Mouse (Mus musculus) inflammation-experienced regulatory T-cells, adult 6 months (primary cell): ENCODE data around the gene Rps19. TPM values are rescaled to one million over a fixed set of nuclear protein-coding genes. Genes with fewer than 3 reads are reported as not detected.
"Not testable (repeated sequence)": the region's sequence is repeated elsewhere in the genome, so short reads cannot be mapped to it uniquely, and the experiment has no call there.

Experiments
- ATAC-seq: one replicate; pipeline ENCODE4 v1.8.0; 2017
- polyA plus RNA-seq, 3 experiments: library from polyadenylated mRNA; unstranded; fragments of 100-300 nt; shearing (Covaris generic); gene quantifications; one replicate each; pipeline ENCODE4 v1.2.1; 2017

Rps19 gene
- polyA plus RNA-seq, 3 experiments from 2014 or later: 7,402 to 12,964 (median 12,716) TPM

- no peak for ATAC-seq
Measured at GRCm38 (mm10) chr7:24877588-24877987, 6.6 kb upstream of the Rps19 start.

GRCm38 (mm10) chr7:24879620-24880019, 4.6 kb upstream of the Rps19 start:
- ATAC-seq: no peak

DNA sequence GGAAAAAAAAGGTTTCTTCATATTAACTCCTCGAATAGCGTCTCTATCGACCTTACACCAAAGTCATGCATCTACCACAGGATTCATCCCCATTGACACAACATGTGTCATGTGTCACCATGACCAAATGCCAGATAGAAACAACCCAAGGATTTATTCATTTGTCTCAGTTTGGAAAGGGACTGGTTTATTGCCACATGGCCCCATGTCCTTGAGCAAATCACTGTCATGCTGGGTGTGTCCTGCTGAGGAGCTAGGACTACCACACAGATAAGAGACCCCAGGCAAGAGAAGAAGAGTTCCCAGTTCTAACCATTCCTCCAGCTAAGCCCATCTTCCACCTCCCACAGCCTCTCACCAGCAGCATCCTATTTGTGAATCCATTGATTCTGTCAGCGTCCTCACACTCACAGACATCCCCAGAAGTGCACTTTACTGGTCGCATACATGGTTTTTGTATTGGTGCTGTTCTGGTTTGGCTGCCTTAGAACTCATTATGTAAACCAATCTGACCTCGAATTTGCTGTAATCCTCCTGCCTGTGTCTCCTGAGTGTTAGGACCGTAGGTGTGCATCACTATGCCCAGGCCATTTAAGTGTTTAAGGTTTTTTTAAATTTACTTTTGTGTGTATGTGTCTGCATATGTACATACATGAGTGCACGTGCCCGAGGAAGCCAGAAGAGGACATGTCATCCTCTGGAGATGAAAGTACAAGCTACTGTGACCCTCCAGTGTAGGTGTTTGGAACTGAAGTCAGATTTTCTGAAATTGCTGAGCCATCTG, 1.6 kb upstream of the Rps19 start:
- ATAC-seq: no peak

- ATAC-seq: peak; percentile 23
Measured at GRCm38 (mm10) chr7:24884693-24885291, 621 bp downstream of the Rps19 start.

DNA sequence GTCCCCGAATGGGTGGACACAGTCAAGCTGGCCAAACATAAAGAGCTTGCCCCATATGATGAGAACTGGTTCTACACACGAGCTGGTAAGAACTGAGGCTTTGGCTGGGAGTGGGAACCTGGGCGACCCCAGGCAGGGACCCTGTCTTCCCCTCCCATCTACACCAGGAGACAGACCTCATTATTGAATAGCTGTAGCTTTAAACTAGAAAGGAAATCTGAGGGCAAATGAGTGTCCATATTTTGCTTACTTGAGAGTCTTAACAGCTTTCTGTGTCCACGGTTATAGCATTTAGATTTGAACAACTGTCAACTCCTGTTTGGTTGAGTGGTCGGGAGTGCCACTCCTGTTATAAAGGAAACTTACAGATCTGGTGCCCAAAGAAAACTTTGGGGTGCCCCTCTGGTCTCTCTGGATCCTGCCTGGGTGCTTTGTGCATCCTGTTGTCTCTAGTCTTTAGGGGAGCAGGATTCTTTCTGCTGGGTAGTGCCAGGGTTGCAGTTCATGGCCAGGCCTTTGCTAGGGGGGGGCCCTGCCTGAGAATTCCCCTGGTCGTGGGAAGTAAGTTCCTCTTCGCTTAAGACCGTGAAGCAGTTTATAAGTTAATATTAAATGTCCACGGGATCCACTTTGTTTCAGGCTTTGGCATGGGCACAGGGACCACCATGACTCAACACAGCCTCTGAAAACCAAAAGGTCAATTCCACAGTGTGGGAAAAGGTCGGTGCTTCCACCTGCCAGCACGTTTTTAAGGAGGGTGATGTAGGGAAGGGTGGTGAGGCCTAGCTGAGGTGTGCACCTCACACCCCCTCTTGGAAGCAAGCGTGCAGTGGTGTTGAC, 1.5 kb downstream of the Rps19 start:
- ATAC-seq: no peak

GRCm38 (mm10) chr7:24886308-24886633, 2.1 kb downstream of the Rps19 start:
- ATAC-seq: no peak

DNA sequence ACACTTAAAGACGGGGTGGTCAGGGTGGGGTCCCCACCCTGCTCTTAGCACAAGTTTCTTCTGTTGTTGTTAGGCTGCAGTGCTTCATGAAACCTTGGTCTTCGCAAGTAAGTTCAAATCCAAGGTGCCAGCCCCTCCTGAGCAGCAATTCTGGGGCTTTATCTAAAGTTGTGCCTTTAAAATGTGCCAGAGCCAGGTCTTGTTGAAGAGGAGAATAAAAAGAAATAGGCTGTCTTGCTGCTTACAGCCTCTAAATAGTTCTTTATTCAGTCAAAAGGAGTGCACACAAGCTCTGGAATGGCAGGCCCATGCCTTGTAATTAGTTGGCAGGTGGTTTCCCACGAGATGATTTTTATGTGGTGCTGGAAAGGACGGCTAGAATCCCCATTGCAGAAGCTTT, 2.9 kb downstream of the Rps19 start:
- no peak for ATAC-seq

DNA sequence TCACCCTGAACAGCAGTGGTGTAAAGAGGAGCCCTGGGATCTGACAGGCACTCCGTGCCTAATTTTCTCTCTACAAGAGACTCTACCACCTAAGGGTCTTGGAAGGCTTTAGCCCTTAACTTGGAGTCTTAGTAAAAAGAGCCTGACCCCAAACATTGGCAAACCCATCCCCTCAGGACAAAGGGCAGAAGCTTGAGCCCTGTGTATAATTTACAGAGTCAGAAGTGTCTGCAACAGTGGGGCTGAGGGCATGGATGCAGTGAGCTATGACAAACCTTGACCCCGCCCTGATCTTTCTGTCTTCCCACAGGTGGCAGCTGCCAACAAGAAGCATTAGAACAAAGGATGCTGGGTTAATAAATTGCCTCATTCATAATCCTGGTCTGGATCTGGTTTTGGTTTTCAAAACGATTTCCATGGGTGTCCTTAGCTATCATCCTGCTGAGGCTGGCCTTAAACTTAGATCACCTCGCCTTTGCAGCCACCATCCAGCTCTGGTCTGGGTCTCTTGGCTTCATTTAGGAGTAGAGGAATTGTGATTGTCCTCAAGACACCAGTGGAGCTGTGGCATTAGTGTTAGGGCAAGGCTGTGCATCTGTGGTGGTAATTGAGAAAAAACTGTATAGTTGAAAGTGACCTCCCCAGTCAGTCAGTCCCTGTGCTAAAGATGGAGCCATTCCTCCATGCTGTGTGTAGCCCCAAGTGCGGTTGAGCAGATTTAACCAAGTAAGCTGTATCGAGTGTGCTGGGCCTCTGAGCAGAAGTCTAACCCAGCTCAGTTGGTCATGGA, 5.5 kb downstream of the Rps19 start:
- no peak for ATAC-seq

DNA sequence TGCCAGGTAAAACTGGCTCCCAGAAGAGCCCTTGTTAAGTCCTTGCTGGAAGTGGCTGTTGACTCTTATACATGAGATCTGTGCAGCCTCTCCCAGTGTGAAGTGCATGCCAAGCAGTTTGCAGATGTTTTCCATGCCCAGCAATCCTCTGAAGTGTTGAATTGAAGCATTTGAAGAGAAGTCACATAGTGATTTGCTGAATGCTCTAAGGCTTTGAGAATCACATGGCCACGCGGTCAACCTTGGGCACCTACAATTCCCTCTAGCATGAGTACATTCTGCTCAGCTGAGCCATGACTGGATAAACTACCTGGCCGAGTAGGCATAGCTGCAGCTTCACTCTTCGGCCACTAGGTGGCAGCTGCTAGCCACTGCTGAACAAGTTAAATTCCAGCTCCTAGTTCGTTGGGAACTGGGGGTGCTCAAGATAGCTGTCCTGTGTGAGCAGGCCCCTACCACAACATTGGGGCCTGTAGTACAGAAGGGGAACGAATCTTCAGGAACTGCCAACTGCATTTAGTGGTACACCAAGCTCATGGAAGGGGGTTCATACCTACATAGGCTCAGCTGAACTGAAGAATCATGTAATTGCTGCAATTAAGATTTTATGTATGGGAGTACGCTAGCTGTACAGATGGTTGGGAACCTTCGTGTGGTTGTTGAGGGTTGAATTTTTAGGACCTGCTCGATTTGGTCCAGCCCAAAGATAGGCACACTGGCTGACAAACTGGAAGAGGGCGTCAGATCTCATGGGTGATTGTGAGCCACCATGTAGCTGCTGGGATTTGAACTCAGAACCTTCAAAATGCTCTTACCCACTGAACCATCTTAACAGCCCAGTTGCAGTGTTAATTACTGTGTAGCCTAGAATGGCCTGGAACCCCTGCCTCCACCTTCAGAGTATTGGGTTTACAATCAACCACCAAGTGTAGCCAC, 6.4 kb downstream of the Rps19 start:
- ATAC-seq: peak; percentile 78

DNA sequence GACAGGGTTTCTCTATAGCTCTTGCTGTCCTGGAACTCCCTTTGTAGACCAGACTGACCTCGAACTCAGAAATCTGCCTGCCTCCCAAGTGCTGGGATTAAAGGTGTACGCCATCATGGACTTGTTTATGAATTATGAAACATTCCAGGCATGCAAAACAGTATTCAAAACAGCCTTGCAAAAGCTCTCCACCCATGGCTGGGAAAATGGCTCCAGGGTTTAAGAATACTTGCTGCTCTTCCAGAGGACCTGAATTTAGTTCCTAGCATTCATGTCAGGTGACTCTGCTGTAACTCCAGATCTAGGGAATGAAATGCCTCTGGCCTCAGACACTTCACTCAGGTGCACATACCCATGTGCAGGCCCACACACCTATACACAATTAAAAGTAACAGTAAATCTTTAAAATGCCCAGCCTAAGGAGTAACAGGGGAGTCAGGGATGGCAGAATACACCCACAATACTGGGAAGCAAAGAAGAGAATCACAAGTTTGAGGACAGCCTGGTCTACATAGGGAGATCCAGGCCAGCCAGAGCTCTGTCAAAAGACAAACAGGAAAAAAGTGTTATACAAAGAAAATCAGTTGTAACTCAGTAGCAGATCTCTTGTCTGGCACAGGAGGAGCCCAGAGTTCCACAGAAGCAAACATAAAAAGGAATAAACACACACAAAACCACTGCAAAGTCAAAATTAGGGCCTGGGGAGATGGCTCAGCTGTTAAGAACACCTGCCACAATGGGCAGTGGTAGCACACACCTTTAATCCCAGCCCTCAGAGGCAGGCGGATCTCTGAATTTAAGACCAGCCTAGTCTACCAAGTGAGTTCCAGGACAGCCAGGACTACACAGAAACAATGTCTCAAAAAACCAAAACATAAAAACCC, 7.3 kb downstream of the Rps19 start:
- ATAC-seq: no peak

GRCm38 (mm10) chr7:24892125-24892583, 8.0 kb downstream of the Rps19 start:
- ATAC-seq: peak; percentile 57

DNA sequence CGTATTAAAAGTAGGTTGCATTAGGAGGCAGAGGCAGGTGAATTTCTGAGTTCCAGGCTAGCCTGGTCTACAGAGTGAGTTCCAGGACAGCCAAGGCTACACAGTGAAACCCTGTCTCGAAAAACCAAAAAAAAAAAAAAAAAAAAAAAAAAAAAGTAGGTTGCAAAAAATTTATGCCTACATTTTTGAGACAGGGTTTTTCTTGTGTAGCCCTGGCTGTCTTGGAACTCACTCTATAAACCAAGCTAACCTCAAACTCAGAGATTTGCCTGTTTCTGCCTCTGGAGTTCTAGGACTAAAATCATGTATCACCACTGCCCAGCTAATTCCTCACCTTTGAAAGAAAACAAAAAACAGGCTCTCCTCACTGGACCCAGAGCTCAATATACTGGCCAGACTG, 11.6 kb downstream of the Rps19 start:
- ATAC-seq: not testable (repeated sequence)

DNA sequence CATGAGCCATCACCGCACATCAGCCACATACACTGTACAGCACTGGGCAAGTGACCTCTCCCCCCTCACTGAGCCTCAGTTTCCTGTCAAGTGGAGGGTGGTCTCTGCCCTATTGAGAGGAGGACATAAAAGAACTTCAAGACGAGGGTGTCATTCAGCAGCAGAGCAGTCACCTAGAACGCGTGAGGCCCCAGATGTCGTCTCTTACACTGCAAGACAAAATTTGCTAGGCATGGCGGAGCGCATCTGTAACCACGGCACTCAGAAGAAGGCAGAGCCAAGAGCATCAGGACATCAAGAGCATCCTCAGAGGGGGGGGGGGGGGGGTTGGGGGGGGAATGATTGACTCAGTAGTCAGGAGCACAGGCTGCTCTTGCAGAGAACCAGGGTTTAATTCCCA, 12.1 kb downstream of the Rps19 start:
- no peak for ATAC-seq

- ATAC-seq: no peak
Measured at GRCm38 (mm10) chr7:24897224-24897623, 13.1 kb downstream of the Rps19 start, which contains the start of gene Cd79a. Cd79a (plus strand) TSS chr7:24897381.

DNA sequence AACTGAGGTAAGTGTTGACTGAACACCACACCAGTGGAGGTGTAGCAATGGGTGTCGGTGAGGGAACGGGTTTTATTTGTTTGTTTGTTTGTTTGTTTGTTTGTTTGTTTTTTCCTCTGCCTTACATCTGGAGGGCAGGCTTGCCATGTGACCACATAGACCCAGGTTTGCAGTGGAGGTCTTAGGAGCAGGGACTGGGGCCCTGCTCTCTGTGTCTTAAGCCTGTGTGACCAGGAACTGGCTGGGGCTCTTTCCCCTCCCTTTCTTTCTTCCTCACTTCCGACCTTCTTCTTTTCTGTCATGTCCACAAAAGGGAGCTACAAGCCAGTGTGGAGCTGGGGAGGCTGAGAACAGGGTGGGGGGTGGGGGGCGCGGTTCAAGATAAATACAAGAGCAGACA, 13.8 kb downstream of the Rps19 start:
- no peak for ATAC-seq

DNA sequence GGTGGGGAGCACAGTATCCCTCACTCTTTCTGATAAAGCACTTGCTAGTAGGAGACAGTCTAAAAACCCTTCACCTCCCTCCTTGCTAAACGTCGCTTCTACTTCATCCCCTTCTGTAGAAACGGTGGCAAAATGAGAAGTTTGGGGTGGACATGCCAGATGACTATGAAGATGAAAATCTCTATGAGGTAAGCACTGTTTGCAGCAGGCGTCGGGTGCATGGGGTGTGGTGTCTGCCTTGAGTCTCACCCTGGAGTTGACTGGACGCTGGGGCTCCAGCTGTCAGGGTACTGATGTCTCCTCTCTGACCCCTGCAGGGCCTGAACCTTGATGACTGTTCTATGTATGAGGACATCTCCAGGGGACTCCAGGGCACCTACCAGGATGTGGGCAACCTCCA, 16.9 kb downstream of the Rps19 start:
- ATAC-seq: no peak

GRCm38 (mm10) chr7:24901842-24902241, 17.7 kb downstream of the Rps19 start:
- ATAC-seq: peak; percentile 45

GRCm38 (mm10) chr7:24902264-24902629, 18.1 kb downstream of the Rps19 start:
- no peak for ATAC-seq

- peak; percentile 11 for ATAC-seq
Measured at GRCm38 (mm10) chr7:24902630-24903443, 18.7 kb downstream of the Rps19 start, which contains the start of gene Arhgef1. Arhgef1 (plus strand) TSS chr7:24902912.
